Mouse (Mus musculus): Measurements from ENCODE around the gene S1pr5. TPM values are rescaled to one million over a fixed set of nuclear protein-coding genes. Genes with fewer than 3 reads are reported as not detected.
A peak's percentile ranks its signal among the peaks of the same experiment; 100 is the strongest.

Gene S1pr5
- total and polyA plus RNA-seq, 3 experiments, result not detected

DNA sequence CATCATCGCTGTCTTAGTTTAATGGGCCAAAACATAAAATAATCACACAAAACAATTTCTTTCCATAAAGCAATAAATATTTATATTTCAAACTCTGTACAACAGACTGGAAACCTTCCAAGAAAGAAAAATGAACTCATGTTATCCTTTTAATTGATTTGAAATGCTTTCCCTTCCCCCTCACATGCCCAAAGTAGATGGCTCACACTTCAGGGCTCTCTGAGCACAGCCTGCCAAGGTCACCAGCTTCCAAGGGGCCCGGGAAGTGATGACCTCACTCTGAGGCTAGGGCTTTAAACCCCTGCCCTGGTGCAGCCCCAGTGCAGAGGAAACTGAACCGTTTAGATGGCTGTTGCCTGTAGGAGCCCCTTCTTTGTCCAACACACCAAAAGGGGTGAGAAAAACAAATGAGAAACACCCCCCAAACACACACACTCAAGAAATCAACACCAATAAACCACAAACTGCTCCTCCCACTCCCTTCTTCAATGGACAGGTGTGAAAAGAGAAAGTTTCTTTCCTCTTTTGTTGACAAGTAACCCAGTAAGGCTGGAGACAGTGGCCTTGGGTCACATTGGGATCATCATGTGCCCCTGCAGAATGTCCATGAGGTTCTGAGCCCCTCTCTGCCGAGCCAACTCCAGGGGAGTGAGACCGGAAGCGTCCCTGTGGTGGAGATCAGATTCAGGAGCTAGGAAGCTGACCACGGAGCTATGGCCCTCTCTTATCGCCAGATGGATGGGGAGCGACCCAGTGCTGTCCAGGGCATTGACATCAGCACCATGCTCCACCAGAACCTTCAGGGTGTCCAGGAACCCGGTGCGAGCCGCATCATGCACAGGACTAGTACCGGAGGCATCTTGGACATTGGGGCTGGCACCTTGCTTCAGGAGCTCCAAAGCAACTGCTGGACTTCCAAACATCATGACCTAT lies 40.4 kb upstream of the S1pr5 start:
- Histone ChIP-seq H3K27me3 (replicated peaks) (peaks cover 4% of the 10 kb centered on the region), H3K9ac (ENCODE audit: insufficient read depth, low read depth) (no peak overlapping the region; the same call in 1 of the 2 replicates), H3K9me3 (replicated peaks; ENCODE audit: low read length) (no peaks in the 10 kb centered on the region), H3K4me2 (ENCODE audit: insufficient read depth, low read depth, poor library complexity, severe bottlenecking) (peak overlapping the region; percentile 18), H3K79me2 (replicated peaks; ENCODE audit: control insufficient read depth, extremely low read depth, insufficient read depth, poor library complexity, severe bottlenecking) (peaks cover 23% of the 10 kb centered on the region), H3K4me3 (replicated peaks in 1 of 3; ENCODE audit: low read depth in 2 of 3, low read length in 2 of 3, poor library complexity in 1 of 3) (peak overlapping the region in 1 of 3 experiments; percentile 78), H3K27ac (ENCODE audit: insufficient read depth, low read depth) (peak overlapping the region; percentile 97), H3K4me1 (ENCODE audit: control insufficient read depth in 1 of 2, insufficient read depth in 2 of 2) (peaks cover 9 to 49% of the 10 kb centered on the region in 2 experiments), H3K36me3 (replicated peaks in 1 of 2; ENCODE audit: control insufficient read depth in 1 of 2, insufficient read depth in 1 of 2, low read length in 1 of 2) (peaks cover 18 to 29% of the 10 kb centered on the region in 2 experiments)
- dilution Hi-C loops (cut with MboI; ENCODE audit: extremely low pct_ligation_motif_present, extremely low pct_unique_long_range_greater_than_20kb, low sequenced_read_pairs) (no loop called here), in situ Hi-C loops (cut with MboI; ENCODE audit: low pct_ligation_motif_present, low pct_unique_long_range_greater_than_20kb, low sequenced_read_pairs) (no loop called here)
- TF ChIP-seq TBP (conservative IDR thresholded peaks at IDR 0.05; ENCODE audit: low read depth, low read length) (no peak), MAX (IDR thresholded peaks at IDR 0.05; ENCODE audit: low read length) (no peak), RAD21 (IDR thresholded peaks at IDR 0.05; ENCODE audit: low read depth, low read length) (no peak), POLR2AphosphoS2 (IDR thresholded peaks at IDR 0.05; ENCODE audit: low read depth, low read length) (no peak), BHLHE40 (IDR thresholded peaks at IDR 0.05; ENCODE audit: low read depth, low read length) (0 out of 2 replicates have a peak, but pooled peaks have one; percentile 2), RCOR1 (conservative IDR thresholded peaks at IDR 0.05; ENCODE audit: low read depth, low read length) (no peak), MEF2A (IDR thresholded peaks at IDR 0.05; ENCODE audit: borderline replicate concordance, low read depth, low read length) (no peak), MAZ (IDR thresholded peaks at IDR 0.05; ENCODE audit: low read depth, low read length) (no peak; the same call in 1 of the 2 replicates), NELFE (IDR thresholded peaks at IDR 0.05; ENCODE audit: low read depth, low read length) (no peak), MXI1 (IDR thresholded peaks at IDR 0.05; ENCODE audit: low read depth, low read length) (no peak; the same call in 1 of the 2 replicates), USF1 (IDR thresholded peaks at IDR 0.05; ENCODE audit: low read depth, low read length) (no peak), TCF12 (IDR thresholded peaks at IDR 0.05; ENCODE audit: low read depth, low read length) (no peak), HCFC1 (IDR thresholded peaks at IDR 0.05; ENCODE audit: low read depth, low read length) (no peak), ETS1 (conservative IDR thresholded peaks at IDR 0.05; ENCODE audit: low read depth, low read length) (0 out of 2 replicates have a peak, but pooled peaks have one; percentile 37), SIN3A (IDR thresholded peaks at IDR 0.05; ENCODE audit: low read length) (no peak; the same call in 1 of the 2 replicates), CHD2 (IDR thresholded peaks at IDR 0.05; ENCODE audit: low read length) (no peak; the same call in 1 of the 2 replicates), E2F4 (IDR thresholded peaks at IDR 0.05; ENCODE audit: insufficient replicate concordance, low read depth, low read length) (no peak), CHD1 (IDR thresholded peaks at IDR 0.05; ENCODE audit: low read depth, low read length) (no peak), JUN (IDR thresholded peaks at IDR 0.05; ENCODE audit: insufficient read depth, low read depth, low read length) (0 out of 2 replicates have a peak, but pooled peaks have one; percentile 17)
- DNase-seq (ENCODE audit: extremely low read depth), result peak; percentile 61

All from CH12.LX (cell line).